In the genomic region with DNA sequence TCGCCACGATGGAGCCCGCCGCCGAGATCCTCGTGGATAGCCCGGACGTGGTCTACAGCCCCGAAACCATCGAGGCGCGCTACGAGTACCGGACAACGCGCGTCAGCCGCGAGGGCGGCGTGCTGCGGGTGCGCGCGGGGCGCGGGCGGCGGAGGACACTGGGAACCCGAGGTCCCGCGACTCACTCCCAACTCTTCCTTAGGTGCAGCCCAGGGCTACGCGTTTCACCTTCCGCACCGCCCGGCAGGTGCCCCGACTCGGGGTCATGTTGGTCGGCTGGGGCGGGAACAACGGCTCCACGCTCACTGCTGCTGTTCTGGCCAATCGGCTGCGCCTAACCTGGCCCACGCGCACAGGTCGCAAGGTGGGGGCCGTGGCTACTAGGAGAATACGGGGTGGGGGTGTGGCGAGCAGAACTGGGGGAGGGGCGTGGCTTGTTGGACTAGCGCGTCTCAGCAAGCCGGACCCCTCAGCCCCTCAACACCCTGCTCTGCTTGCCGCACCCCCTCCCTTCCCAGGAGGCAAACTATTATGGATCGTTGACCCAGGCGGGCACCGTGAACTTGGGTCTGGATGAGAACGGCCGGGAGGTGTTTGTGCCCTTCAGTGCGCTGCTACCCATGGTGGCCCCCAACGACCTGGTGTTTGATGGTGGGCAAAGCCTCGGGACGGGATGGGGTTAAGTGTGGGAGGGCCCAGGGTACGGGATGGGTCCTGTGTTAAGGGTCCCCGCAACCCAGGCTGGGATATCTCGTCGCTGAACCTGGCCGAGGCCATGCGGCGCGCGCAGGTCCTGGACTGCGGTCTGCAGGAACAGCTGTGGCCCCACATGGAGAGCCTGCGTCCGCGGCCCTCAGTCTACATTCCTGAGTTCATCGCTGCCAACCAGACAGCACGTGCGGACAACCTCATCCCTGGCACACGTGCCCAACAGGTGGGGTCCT, we compare ENCODE assay signal across 8 mouse cellular contexts. TPM values are rescaled to one million over a fixed set of nuclear protein-coding genes. Genes with fewer than 3 reads are reported as not detected.
DNase-seq lines count a peak whose midpoint lies in the region; ATAC-seq and TF ChIP-seq lines count a peak whose summit lies in the region.

No protein-coding gene starts in this region.

- 11% methylated on average over 81 of the region's 82 CpGs for whole genome bisulfite sequencing in heart, embryonic 14.5 days
- 21% methylated on average over 82 of the region's 82 CpGs for WGBS in bone marrow, adult 2 months
- WGBS in forebrain, embryonic 12.5 days = 10% methylated on average over 82 of the region's 82 CpGs
- WGBS in kidney, embryonic 16.5 days = 11% methylated on average over 81 of the region's 82 CpGs
- 9% methylated on average over 82 of the region's 82 CpGs for WGBS in stomach, embryonic 16.5 days

- H3K4me2 ChIP-seq in heart, embryonic 14.5 days (ENCODE audit: low read length) = peak overlapping the region; percentile 99
- peak overlapping the region; percentile 99 for H3K4me2 ChIP-seq in forebrain, embryonic 12.5 days
- H3K4me2 ChIP-seq in kidney, embryonic 16.5 days (replicated peaks; ENCODE audit: low read depth, low read length) = peak overlapping the region; percentile 99
- H3K4me2 ChIP-seq in stomach, embryonic 16.5 days (ENCODE audit: low read depth, low read length) = peak overlapping the region; percentile 99

- H3K9me3 ChIP-seq in heart, embryonic 14.5 days (ENCODE audit: control insufficient read depth, low read length) = no peaks in the 10 kb centered on the region
- H3K9me3 ChIP-seq in forebrain, embryonic 12.5 days = no peaks in the 10 kb centered on the region
- no peaks in the 10 kb centered on the region for H3K9me3 ChIP-seq in kidney, embryonic 16.5 days (ENCODE audit: low read length)
- H3K9me3 ChIP-seq in stomach, embryonic 16.5 days (replicated peaks; ENCODE audit: control insufficient read depth, low read length) = no peaks in the 10 kb centered on the region

- DNase-seq in heart, adult 9 months (ENCODE audit: low spot score in 2 of 2) = no peak
- peak; percentile 56 for DNase-seq in lung, postnatal 36 days
- DNase-seq in adrenal gland, adult 18-20 months (ENCODE audit: low spot score in 2 of 2) = no peak

- H3K4me3 ChIP-seq in heart, embryonic 14.5 days (ENCODE audit: control insufficient read depth in 1 of 2, insufficient read depth in 1 of 2, low read depth in 1 of 2, low read length in 2 of 2) = peak overlapping the region; percentile 73 to 80
- H3K4me3 ChIP-seq in bone marrow, adult 2 months (replicated peaks; ENCODE audit: control insufficient read depth, low read depth, low read length) = peak overlapping the region; percentile 78
- H3K4me3 ChIP-seq in forebrain, embryonic 12.5 days (replicated peaks) = peak overlapping the region; percentile 62
- peak overlapping the region; percentile 68 for H3K4me3 ChIP-seq in kidney, embryonic 16.5 days (ENCODE audit: low read length)
- H3K4me3 ChIP-seq in stomach, embryonic 16.5 days (replicated peaks; ENCODE audit: low read length) = peak overlapping the region; percentile 55

- no peak for TF ChIP-seq CTCF in bone marrow, adult 2 months (IDR thresholded peaks at IDR 0.05; ENCODE audit: control insufficient read depth, insufficient read depth, low read length)

- no peak for TF ChIP-seq POLR2A in bone marrow, adult 2 months (IDR thresholded peaks at IDR 0.05; ENCODE audit: borderline replicate concordance, control insufficient read depth, low read depth, low read length)

- H3K27ac ChIP-seq in heart, embryonic 14.5 days (replicated peaks in 1 of 2; ENCODE audit: control insufficient read depth in 1 of 2, insufficient read depth in 1 of 2, low read depth in 2 of 2, low read length in 2 of 2) = peak overlapping the region; percentile 85 to 87
- H3K27ac ChIP-seq in bone marrow, adult 2 months (ENCODE audit: control insufficient read depth, insufficient read depth, low read depth, low read length, poor library complexity) = peak overlapping the region; percentile 66
- H3K27ac ChIP-seq in forebrain, embryonic 12.5 days = peak overlapping the region; percentile 78
- H3K27ac ChIP-seq in kidney, embryonic 16.5 days (ENCODE audit: low read length) = peak overlapping the region; percentile 82
- H3K27ac ChIP-seq in stomach, embryonic 16.5 days (ENCODE audit: low read length) = peak overlapping the region; percentile 86

- H3K9ac ChIP-seq in heart, embryonic 14.5 days (ENCODE audit: low read length) = peak overlapping the region; percentile 86
- peak overlapping the region; percentile 64 for H3K9ac ChIP-seq in forebrain, embryonic 12.5 days
- H3K9ac ChIP-seq in kidney, embryonic 16.5 days (replicated peaks; ENCODE audit: low read length) = peak overlapping the region; percentile 76
- H3K9ac ChIP-seq in stomach, embryonic 16.5 days (ENCODE audit: low read length) = peak overlapping the region; percentile 70

- ATAC-seq in heart, embryonic 14.5 days (ENCODE audit: insufficient number of reproducible peaks, insufficient read depth, low FRiP score, low read depth) = peak; percentile 3; the same call in 1 of the 2 replicates
- peak; percentile 20 for ATAC-seq in forebrain, embryonic 12.5 days (ENCODE audit: low FRiP score)
- ATAC-seq in kidney, embryonic 16.5 days (ENCODE audit: low FRiP score, low TSS enrichment) = peak; percentile 1; the same call in 1 of the 2 replicates
- ATAC-seq in stomach, embryonic 16.5 days (ENCODE audit: insufficient read depth, low FRiP score) = peak; percentile 8; the same call in 1 of the 2 replicates

- no peaks in the 10 kb centered on the region for H3K27me3 ChIP-seq in heart, embryonic 14.5 days (ENCODE audit: control insufficient read depth, insufficient read depth, low read length)
- H3K27me3 ChIP-seq in forebrain, embryonic 12.5 days = peaks cover 25% of the 10 kb centered on the region
- no peaks in the 10 kb centered on the region for H3K27me3 ChIP-seq in kidney, embryonic 16.5 days (ENCODE audit: insufficient read depth, low read length)
- no peaks in the 10 kb centered on the region for H3K27me3 ChIP-seq in stomach, embryonic 16.5 days (ENCODE audit: control insufficient read depth, insufficient read depth, low read length)

- peaks cover 47% of the 10 kb centered on the region for H3K36me3 ChIP-seq in heart, embryonic 14.5 days (ENCODE audit: control insufficient read depth, insufficient read depth, low read length)
- H3K36me3 ChIP-seq in forebrain, embryonic 12.5 days (replicated peaks) = peaks cover 42% of the 10 kb centered on the region
- peaks cover 31% of the 10 kb centered on the region for H3K36me3 ChIP-seq in kidney, embryonic 16.5 days (ENCODE audit: insufficient read depth, low read length)
- H3K36me3 ChIP-seq in stomach, embryonic 16.5 days (ENCODE audit: control insufficient read depth, insufficient read depth, low read length) = 0 out of 2 replicates have a peak, but pooled peaks cover 6% of the 10 kb centered on the region

- peaks cover 24 to 48% of the 10 kb centered on the region in 2 experiments for H3K4me1 ChIP-seq in heart, embryonic 14.5 days (ENCODE audit: control insufficient read depth in 2 of 2, insufficient read depth in 2 of 2, low read length in 2 of 2)
- peaks cover 1% of the 10 kb centered on the region for H3K4me1 ChIP-seq in bone marrow, adult 2 months (ENCODE audit: control insufficient read depth, insufficient read depth, low read length)
- H3K4me1 ChIP-seq in forebrain, embryonic 12.5 days = peaks cover 61% of the 10 kb centered on the region
- peaks cover 60% of the 10 kb centered on the region for H3K4me1 ChIP-seq in kidney, embryonic 16.5 days (ENCODE audit: insufficient read depth, low read length)
- H3K4me1 ChIP-seq in stomach, embryonic 16.5 days (ENCODE audit: control insufficient read depth, insufficient read depth, low read length) = peaks cover 57% of the 10 kb centered on the region

RNA-seq across cellular contexts. Expression of a gene that starts 0.7 kb away (rescaled TPM):
- 59.5 and 69.8 TPM in 2 replicates for polyA plus RNA-seq in heart, embryonic 14.5 days (2014; fragmentation: Nextera tagmentation; extraction: Ambion mirVana)
- polyA plus RNA-seq in bone marrow, adult 2 months (2011; ENCODE audit: insufficient read depth, insufficient read length, low replicate concordance, missing spikeins) = 11.2 and 23.7 TPM in 2 replicates
- 101 and 107 TPM in 2 replicates for polyA plus RNA-seq in forebrain, embryonic 12.5 days (2016; fragmentation: Nextera tagmentation; extraction: Ambion mirVana)
- polyA plus RNA-seq in kidney, embryonic 16.5 days (2015; fragmentation: Nextera tagmentation; extraction: Ambion mirVana) = 215 and 217 TPM in 2 replicates
- polyA plus RNA-seq in stomach, embryonic 16.5 days (2015; fragmentation: Nextera tagmentation; extraction: Ambion mirVana) = 104 and 111 TPM in 2 replicates
- total RNA-seq in adrenal gland, adult 18-20 months (2021) = 100 to 1,000 TPM; 115 to 165 TPM

RNA-seq across cellular contexts. Expression of a gene that starts 13.8 kb away (rescaled TPM):
- 83.7 and 85.8 TPM in 2 replicates for polyA plus RNA-seq in heart, embryonic 14.5 days (2014; fragmentation: Nextera tagmentation; extraction: Ambion mirVana)
- 45.2 and 107 TPM in 2 replicates for polyA plus RNA-seq in bone marrow, adult 2 months (2011; ENCODE audit: insufficient read depth, insufficient read length, low replicate concordance, missing spikeins)
- polyA plus RNA-seq in forebrain, embryonic 12.5 days (2016; fragmentation: Nextera tagmentation; extraction: Ambion mirVana) = 97.4 and 106 TPM in 2 replicates
- polyA plus RNA-seq in kidney, embryonic 16.5 days (2015; fragmentation: Nextera tagmentation; extraction: Ambion mirVana) = 133 and 149 TPM in 2 replicates
- polyA plus RNA-seq in stomach, embryonic 16.5 days (2015; fragmentation: Nextera tagmentation; extraction: Ambion mirVana) = 65.2 and 68.3 TPM in 2 replicates
- 10 to 100 TPM; 78.5 to 86.9 TPM for total RNA-seq in adrenal gland, adult 18-20 months (2021)

RNA-seq across cellular contexts. Expression of a gene that starts 21.1 kb away (rescaled TPM):
- polyA plus RNA-seq in heart, embryonic 14.5 days (2014; fragmentation: Nextera tagmentation; extraction: Ambion mirVana) = 1.3 and 3.2 TPM in 2 replicates
- 3.4 and 18.8 TPM in 2 replicates for polyA plus RNA-seq in bone marrow, adult 2 months (2011; ENCODE audit: insufficient read depth, insufficient read length, low replicate concordance, missing spikeins)
- polyA plus RNA-seq in forebrain, embryonic 12.5 days (2016; fragmentation: Nextera tagmentation; extraction: Ambion mirVana) = 0.31 and 0.45 TPM in 2 replicates
- polyA plus RNA-seq in kidney, embryonic 16.5 days (2015; fragmentation: Nextera tagmentation; extraction: Ambion mirVana) = 1.8 and 1.9 TPM in 2 replicates
- polyA plus RNA-seq in stomach, embryonic 16.5 days (2015; fragmentation: Nextera tagmentation; extraction: Ambion mirVana) = 2.9 and 3.0 TPM in 2 replicates
- 1 to 10 TPM; 1.4 to 3.0 TPM for total RNA-seq in adrenal gland, adult 18-20 months (2021)

RNA-seq across cellular contexts. Expression of a gene that starts 37.4 kb away (rescaled TPM):
- 1.1 TPM in 2 replicates for polyA plus RNA-seq in heart, embryonic 14.5 days (2014; fragmentation: Nextera tagmentation; extraction: Ambion mirVana)
- polyA plus RNA-seq in bone marrow, adult 2 months (2011; ENCODE audit: insufficient read depth, insufficient read length, low replicate concordance, missing spikeins) = 3.1 TPM in 1 of 2 replicates, not detected in the other
- polyA plus RNA-seq in forebrain, embryonic 12.5 days (2016; fragmentation: Nextera tagmentation; extraction: Ambion mirVana) = 0.14 TPM in 1 of 2 replicates, not detected in the other
- polyA plus RNA-seq in kidney, embryonic 16.5 days (2015; fragmentation: Nextera tagmentation; extraction: Ambion mirVana) = 1.0 and 1.2 TPM in 2 replicates
- polyA plus RNA-seq in stomach, embryonic 16.5 days (2015; fragmentation: Nextera tagmentation; extraction: Ambion mirVana) = 0.57 and 0.60 TPM in 2 replicates
- 1 to 10 TPM; 2.2 to 6.4 TPM for total RNA-seq in adrenal gland, adult 18-20 months (2021)

RNA-seq across cellular contexts. Expression of a gene that starts 55.6 kb away (rescaled TPM):
- polyA plus RNA-seq in heart, embryonic 14.5 days (2014; fragmentation: Nextera tagmentation; extraction: Ambion mirVana) = 13.0 and 13.2 TPM in 2 replicates
- polyA plus RNA-seq in bone marrow, adult 2 months (2011; ENCODE audit: insufficient read depth, insufficient read length, low replicate concordance, missing spikeins) = 11.9 and 17.8 TPM in 2 replicates
- 18.8 and 19.9 TPM in 2 replicates for polyA plus RNA-seq in forebrain, embryonic 12.5 days (2016; fragmentation: Nextera tagmentation; extraction: Ambion mirVana)
- 24.1 and 25.1 TPM in 2 replicates for polyA plus RNA-seq in kidney, embryonic 16.5 days (2015; fragmentation: Nextera tagmentation; extraction: Ambion mirVana)
- polyA plus RNA-seq in stomach, embryonic 16.5 days (2015; fragmentation: Nextera tagmentation; extraction: Ambion mirVana) = 18.6 and 20.5 TPM in 2 replicates
- total RNA-seq in adrenal gland, adult 18-20 months (2021) = 10 to 100 TPM; 23.1 to 26.6 TPM
